Mouse (Mus musculus) lung, postnatal 10 days (tissue): Measurements from ENCODE around the gene Lyrm9.
A peak's percentile ranks its signal among the peaks of the same experiment; 100 is the strongest.
"Not testable (repeated sequence)": the region's sequence is repeated elsewhere in the genome, so short reads cannot be mapped to it uniquely, and the experiment has no call there.

Experiments
- DNase-seq: peaks from one replicate; pipeline ENCODE4 v3.0.0; 2021

The Lyrm9 gene

DNA sequence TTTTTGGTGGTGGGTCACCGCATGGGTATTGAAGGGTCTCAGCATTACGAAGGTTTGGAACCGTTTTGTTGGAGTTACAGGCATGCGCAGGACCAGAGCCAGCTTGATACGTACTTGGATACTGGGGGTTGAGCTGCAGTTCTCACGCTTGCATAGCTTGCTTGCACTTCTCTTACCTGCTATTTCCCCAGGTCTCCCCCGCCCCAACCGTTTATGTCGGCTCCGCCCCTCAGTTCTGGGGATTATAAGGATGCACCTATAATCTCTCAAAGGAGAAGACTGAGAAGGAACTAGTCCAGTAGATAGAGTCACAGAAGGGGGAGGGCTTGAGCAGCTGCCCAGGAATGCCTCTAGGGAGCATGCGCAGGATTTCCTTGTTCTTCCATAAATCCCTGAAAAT is 26.1 kb downstream of the Lyrm9 start:
- DNase-seq: no peak

GRCm38 (mm10) chr11:78856310-78856709 is 29.9 kb downstream of the Lyrm9 start:
- peak; percentile 87 for DNase-seq

- DNase-seq: no peak
Measured at GRCm38 (mm10) chr11:78857611-78858010, 31.2 kb downstream of the Lyrm9 start.

DNA sequence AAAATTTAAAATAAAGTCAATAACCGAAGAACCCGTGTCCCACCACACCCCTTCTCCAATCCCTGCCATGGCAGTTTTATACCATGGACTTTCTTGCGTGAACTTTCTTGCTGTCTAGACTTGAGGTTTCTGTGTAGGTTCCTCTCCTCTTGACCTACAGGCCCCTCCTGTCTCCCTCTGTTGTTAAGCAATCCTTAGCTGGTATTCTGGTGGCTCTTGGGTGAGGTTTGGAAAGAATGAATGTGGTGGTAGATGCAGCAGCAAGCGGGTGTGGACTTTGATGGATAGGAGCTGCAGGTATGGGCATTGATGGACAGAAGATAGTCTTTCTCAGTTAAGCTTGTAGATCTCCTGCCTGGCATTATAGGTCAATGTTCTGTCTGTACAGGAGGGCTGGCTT is 37.5 kb downstream of the Lyrm9 start:
- no peak for DNase-seq

GRCm38 (mm10) chr11:78864567-78865278 is 38.3 kb downstream of the Lyrm9 start:
- DNase-seq: no peak

GRCm38 (mm10) chr11:78865314-78865713 is 38.9 kb downstream of the Lyrm9 start:
- DNase-seq: no peak

GRCm38 (mm10) chr11:78866486-78866885 is 40.1 kb downstream of the Lyrm9 start:
- no peak for DNase-seq

DNA sequence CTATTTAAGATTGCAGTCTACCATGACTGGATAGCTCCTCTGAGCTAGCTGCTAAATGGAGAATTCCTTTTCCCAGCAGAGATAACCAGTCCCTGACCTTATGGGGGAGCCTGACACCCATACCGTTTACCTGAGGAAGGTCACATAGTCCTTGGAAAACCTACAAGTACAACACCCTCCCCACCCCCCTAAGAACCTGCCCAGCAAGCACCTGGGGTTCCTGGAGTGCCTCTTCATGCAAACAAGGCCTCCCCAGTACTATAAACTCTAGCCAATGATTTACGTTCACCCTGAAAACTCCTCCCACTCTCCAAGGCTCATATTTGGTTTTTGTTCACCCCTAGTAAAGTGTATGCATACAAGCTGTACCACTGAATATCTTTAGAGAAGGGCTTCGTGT is 41.3 kb downstream of the Lyrm9 start:
- no peak for DNase-seq

GRCm38 (mm10) chr11:78869205-78869604 is 42.8 kb downstream of the Lyrm9 start:
- not testable (repeated sequence) for DNase-seq

- DNase-seq: no peak
Measured at GRCm38 (mm10) chr11:78870891-78871290, 44.5 kb downstream of the Lyrm9 start.

GRCm38 (mm10) chr11:78872782-78873181 is 46.4 kb downstream of the Lyrm9 start:
- no peak for DNase-seq

DNA sequence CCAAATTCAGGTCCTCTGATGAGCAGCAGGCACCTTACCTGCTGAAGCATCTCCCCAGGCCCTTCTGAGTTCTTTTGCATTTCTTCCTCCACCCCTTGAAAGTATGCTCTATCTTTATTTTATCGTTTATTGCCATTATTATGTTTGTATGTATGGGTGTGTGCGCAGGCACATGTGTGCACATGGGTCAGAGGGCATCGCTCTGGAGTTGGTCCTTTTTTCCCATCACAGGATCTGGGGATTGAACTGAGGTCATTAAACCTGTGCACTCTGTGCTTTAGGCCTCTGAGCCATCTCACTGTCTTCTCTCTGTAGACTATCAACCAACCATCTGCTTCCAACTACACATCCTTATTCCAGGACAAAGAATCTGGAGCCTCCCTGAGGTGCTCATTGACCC is 53.3 kb downstream of the Lyrm9 start:
- no peak for DNase-seq

- DNase-seq: no peak
Measured at GRCm38 (mm10) chr11:78886693-78887092, 60.3 kb downstream of the Lyrm9 start.

- DNase-seq: peak; percentile 93
Measured at GRCm38 (mm10) chr11:78887102-78887971, 61.0 kb downstream of the Lyrm9 start.

- DNase-seq: no peak
Measured at GRCm38 (mm10) chr11:78889156-78889555, 62.8 kb downstream of the Lyrm9 start.
